In the genomic region with DNA sequence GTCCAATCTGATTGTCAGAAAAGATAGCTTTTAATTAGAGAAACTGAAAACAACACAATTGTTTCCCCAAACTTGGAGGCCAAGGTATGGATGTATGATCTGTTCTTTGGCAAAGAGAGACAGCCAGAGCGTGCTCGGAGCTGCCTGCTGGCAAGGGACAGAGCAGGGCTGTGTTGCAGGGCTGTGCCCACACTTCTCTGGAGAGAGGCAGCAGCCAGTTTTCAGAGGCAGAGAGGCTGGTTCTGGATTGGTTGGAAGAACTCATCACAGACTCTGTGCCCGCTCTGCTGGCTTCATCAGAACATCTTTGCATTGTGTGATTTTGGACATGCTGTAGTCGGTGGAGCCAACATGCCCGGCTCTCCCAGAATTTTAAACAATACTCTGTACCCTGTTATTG, we compare ENCODE assay signal across 18 mouse cellular contexts.
A peak's percentile ranks its signal among the peaks of the same experiment; 100 is the strongest.
DNase-seq lines count a peak whose midpoint lies in the region; ATAC-seq and TF ChIP-seq lines count a peak whose summit lies in the region.
"Had no signal": no experiment of that assay in that cellular context is flagged by ENCODE, and none has a peak within 500 bp of the region (broad histone marks: within the 10 kb centered on the region; RNA-seq: fewer than 3 reads in every experiment).

No protein-coding gene starts in this region.

- H3K36me3 ChIP-seq in forebrain, embryonic 16.5 days (ENCODE audit: control insufficient read depth, insufficient read depth), result no peaks in the 10 kb centered on the region
- no peaks in the 10 kb centered on the region for H3K36me3 ChIP-seq in forebrain, embryonic 10.5 days (replicated peaks)
- H3K36me3 ChIP-seq in intestine, embryonic 15.5 days, result no peaks in the 10 kb centered on the region
- H3K36me3 ChIP-seq: embryonic facial prominence, embryonic 13.5 days; liver, embryonic 15.5 days had no signal

- TF ChIP-seq CTCF in layer of hippocampus, adult 2 months (conservative IDR thresholded peaks at IDR 0.05), result no peak

- ATAC-seq in forebrain, embryonic 16.5 days, result peak; percentile 86
- ATAC-seq in intestine, embryonic 15.5 days, result no peak
- ATAC-seq in erythroid progenitor cell, adult 5-6 weeks (replicated peaks; ENCODE audit: low FRiP score, poor library complexity, severe bottlenecking), result no peak
- ATAC-seq: lung, postnatal 0 days had no signal

- DNase-seq in forebrain, embryonic 10.5 days (ENCODE audit: extremely low spot score, low spot score), result no peak
- peak; percentile 17 for DNase-seq in left cerebral cortex, postnatal 36 days (ENCODE audit: low spot score in 2 of 2)
- no peak for DNase-seq in left cerebral cortex, postnatal 10 days (ENCODE audit: extremely low spot score in 1 of 2, low spot score in 2 of 2)
- peak; percentile 44 to 62 for DNase-seq in layer of hippocampus, adult 2 months (ENCODE audit: low spot score in 2 of 2)
- peak; percentile 9 for DNase-seq in right cerebral cortex, postnatal 14 days
- DNase-seq: adrenal gland, adult 8-10 months; B cell, adult 2 months; cerebellum, adult 8-10 months; gastrocnemius, postnatal 10 days; heart, adult 18-20 months; midbrain, embryonic 14.5 days; thymus, adult 2 months had no signal

- no peaks in the 10 kb centered on the region for H3K27me3 ChIP-seq in forebrain, embryonic 16.5 days (replicated peaks; ENCODE audit: control insufficient read depth, insufficient read depth, low read length)
- H3K27me3 ChIP-seq in forebrain, embryonic 10.5 days (ENCODE audit: poor library complexity, severe bottlenecking), result no peaks in the 10 kb centered on the region
- H3K27me3 ChIP-seq in intestine, embryonic 15.5 days (replicated peaks), result no peaks in the 10 kb centered on the region
- H3K27me3 ChIP-seq: embryonic facial prominence, embryonic 13.5 days; liver, embryonic 15.5 days had no signal

- no peak overlapping the region for H3K27ac ChIP-seq in forebrain, embryonic 16.5 days (ENCODE audit: low read length)
- no peak overlapping the region for H3K27ac ChIP-seq in forebrain, embryonic 10.5 days
- peak overlapping the region; percentile 77 for H3K27ac ChIP-seq in layer of hippocampus, adult 2 months
- no peak overlapping the region for H3K27ac ChIP-seq in intestine, embryonic 15.5 days
- H3K27ac ChIP-seq: embryonic facial prominence, embryonic 13.5 days; liver, embryonic 15.5 days had no signal

- no peaks in the 10 kb centered on the region for H3K9me3 ChIP-seq in forebrain, embryonic 16.5 days (ENCODE audit: control insufficient read depth, low read length)
- no peaks in the 10 kb centered on the region for H3K9me3 ChIP-seq in forebrain, embryonic 10.5 days
- no peaks in the 10 kb centered on the region for H3K9me3 ChIP-seq in intestine, embryonic 15.5 days
- H3K9me3 ChIP-seq: liver, embryonic 15.5 days had no signal

- 0 out of 2 replicates have a peak, but pooled peaks cover 5% of the 10 kb centered on the region for H3K4me1 ChIP-seq in forebrain, embryonic 16.5 days (replicated peaks; ENCODE audit: control insufficient read depth, insufficient read depth, low read length)
- H3K4me1 ChIP-seq in forebrain, embryonic 10.5 days, result no peaks in the 10 kb centered on the region
- H3K4me1 ChIP-seq in intestine, embryonic 15.5 days (replicated peaks), result no peaks in the 10 kb centered on the region
- H3K4me1 ChIP-seq: embryonic facial prominence, embryonic 13.5 days; liver, embryonic 15.5 days had no signal

- intact Hi-C loops in left cerebral cortex, postnatal 36 days (cut with DNase I), result no loop called here
- intact Hi-C loops in left cerebral cortex, postnatal 10 days (cut with DNase I), result no loop called here

- no peak overlapping the region for H3K4me3 ChIP-seq in forebrain, embryonic 16.5 days (replicated peaks; ENCODE audit: low read length)
- no peak overlapping the region for H3K4me3 ChIP-seq in forebrain, embryonic 10.5 days
- no peak overlapping the region for H3K4me3 ChIP-seq in layer of hippocampus, adult 2 months
- no peak overlapping the region for H3K4me3 ChIP-seq in intestine, embryonic 15.5 days (replicated peaks)
- H3K4me3 ChIP-seq: embryonic facial prominence, embryonic 13.5 days; liver, embryonic 15.5 days had no signal

- no peak overlapping the region for H3K9ac ChIP-seq in forebrain, embryonic 16.5 days (replicated peaks; ENCODE audit: low read depth, low read length)
- no peak overlapping the region for H3K9ac ChIP-seq in intestine, embryonic 15.5 days
- H3K9ac ChIP-seq: embryonic facial prominence, embryonic 13.5 days; liver, embryonic 15.5 days had no signal

- no peak overlapping the region for H3K4me2 ChIP-seq in forebrain, embryonic 16.5 days (ENCODE audit: low read length)
- no peak overlapping the region for H3K4me2 ChIP-seq in intestine, embryonic 15.5 days (replicated peaks)
- H3K4me2 ChIP-seq: embryonic facial prominence, embryonic 13.5 days; liver, embryonic 15.5 days had no signal

- WGBS in forebrain, embryonic 16.5 days, result 69% methylated on average over 5 of the region's 5 CpGs
- 87% methylated on average over 5 of the region's 5 CpGs for WGBS in forebrain, embryonic 10.5 days
- WGBS in intestine, embryonic 15.5 days, result 95% methylated on average over 5 of the region's 5 CpGs

Comparison
In these comparisons a context has a peak if more than half of its experiments do, and no peak if none do; other contexts are left out.
1. DNase-seq: peak in left cerebral cortex, postnatal 36 days (2 of 2), layer of hippocampus, adult 2 months (2 of 2) and right cerebral cortex, postnatal 14 days (single experiment); none in forebrain, embryonic 10.5 days (single experiment) and left cerebral cortex, postnatal 10 days (0 of 2).